Mouse (Mus musculus) midbrain, embryonic 10.5 days (tissue): ENCODE measurements at regions not wholly inside any gene's neighbourhood (a gene's known extent, or its start where the extent isn't known, plus 50 kb on each side); places are given as distances from the start of the nearest gene placed in this dataset.

Experiments used
- DNase-seq: peaks from one replicate; pipeline ENCODE4 v3.0.0-alpha.2; 2017; ENCODE audit warnings: low spot score
- H3K27ac ChIP-seq: fragments of 300-500 bp; sonication (generic); replicated peaks from 2 replicates; pipeline ENCODE4 v1.5.1; 2016; ENCODE audit warnings: mild to moderate bottlenecking
- H3K27me3 ChIP-seq: fragments of 300-500 bp; sonication (generic); 2 replicates; pipeline ENCODE4 v1.6.1; 2016; ENCODE audit warnings: low read depth, mild to moderate bottlenecking; ENCODE audit not compliant: poor library complexity, severe bottlenecking
- H3K36me3 ChIP-seq: fragments of 300-500 bp; sonication (generic); 2 replicates; pipeline ENCODE4 v1.6.1; 2016; ENCODE audit warnings: mild to moderate bottlenecking, moderate library complexity
- H3K4me1 ChIP-seq: fragments of 300-500 bp; sonication (generic); 2 replicates; pipeline ENCODE4 v1.6.1; 2016
- H3K4me3 ChIP-seq: fragments of 300-500 bp; sonication (generic); 2 replicates; pipeline ENCODE4 v1.5.1; 2016; ENCODE audit warnings: mild to moderate bottlenecking, moderate library complexity
- H3K9me3 ChIP-seq: fragments of 300-500 bp; sonication (generic); replicated peaks from 2 replicates; pipeline ENCODE4 v1.6.1; 2016; ENCODE audit warnings: mild to moderate bottlenecking
- WGBS: fragments of 180-500 bp; shearing (Covaris S2); methylation state at CpG from one replicate; pipeline ENCODE4 v1.1.7; 2016; 5-methylcytosine and 5-hydroxymethylcytosine counted together

- H3K27me3 ChIP-seq = no peaks in the 10 kb centered on the region
- no peak overlapping the region for H3K4me3 ChIP-seq
- no peak for DNase-seq
- H3K9me3 ChIP-seq = no peaks in the 10 kb centered on the region
- WGBS = 73% methylated on average over 5 of the region's 5 CpGs
- no peaks in the 10 kb centered on the region for H3K4me1 ChIP-seq
- H3K27ac ChIP-seq = no peak overlapping the region
- no peaks in the 10 kb centered on the region for H3K36me3 ChIP-seq
Observed at GRCm38 (mm10) chr10:43815291-43815690, 86.3 kb downstream of the Qrsl1 start.

- Histone ChIP-seq H3K4me3 (no peak overlapping the region), H3K9me3 (no peaks in the 10 kb centered on the region), H3K27me3 (no peaks in the 10 kb centered on the region), H3K4me1 (no peaks in the 10 kb centered on the region), H3K27ac (no peak overlapping the region), H3K36me3 (no peaks in the 10 kb centered on the region)
- no peak for DNase-seq
- WGBS = 87% methylated on average over 9 of the region's 9 CpGs
Observed at GRCm38 (mm10) chr10:43817522-43818198, 83.9 kb downstream of the Qrsl1 start.

- no peaks in the 10 kb centered on the region for H3K27me3 ChIP-seq
- no peaks in the 10 kb centered on the region for H3K36me3 ChIP-seq
- H3K9me3 ChIP-seq = no peaks in the 10 kb centered on the region
- 90% methylated on average over 5 of the region's 5 CpGs for WGBS
- H3K27ac ChIP-seq = no peak overlapping the region
- no peaks in the 10 kb centered on the region for H3K4me1 ChIP-seq
- no peak for DNase-seq
- no peak overlapping the region for H3K4me3 ChIP-seq
Observed at GRCm38 (mm10) chr10:43818623-43819022, 82.9 kb downstream of the Qrsl1 start.

- H3K9me3 ChIP-seq = no peaks in the 10 kb centered on the region
- DNase-seq = no peak
- no peaks in the 10 kb centered on the region for H3K4me1 ChIP-seq
- no peak overlapping the region for H3K4me3 ChIP-seq
- no peaks in the 10 kb centered on the region for H3K27me3 ChIP-seq
- 94% methylated on average over 6 of the region's 6 CpGs for WGBS
- no peaks in the 10 kb centered on the region for H3K36me3 ChIP-seq
- H3K27ac ChIP-seq = no peak overlapping the region
Observed at GRCm38 (mm10) chr10:43819434-43819833, 82.1 kb downstream of the Qrsl1 start.

GRCm38 (mm10) chr10:43822615-43823014 is 78.9 kb downstream of the Qrsl1 start:
- no peak for DNase-seq
- Histone ChIP-seq H3K27me3 (no peaks in the 10 kb centered on the region), H3K9me3 (no peaks in the 10 kb centered on the region), H3K27ac (no peak overlapping the region), H3K36me3 (no peaks in the 10 kb centered on the region), H3K4me1 (no peaks in the 10 kb centered on the region), H3K4me3 (no peak overlapping the region)
- WGBS = 90% methylated on average over 1 of the region's 1 CpGs

- H3K36me3 ChIP-seq = no peaks in the 10 kb centered on the region
- no peaks in the 10 kb centered on the region for H3K4me1 ChIP-seq
- H3K4me3 ChIP-seq = no peak overlapping the region
- H3K27me3 ChIP-seq = no peaks in the 10 kb centered on the region
- H3K9me3 ChIP-seq = no peaks in the 10 kb centered on the region
- no peak for DNase-seq
- no peak overlapping the region for H3K27ac ChIP-seq
- WGBS = 87% methylated on average over 5 of the region's 5 CpGs
Observed at GRCm38 (mm10) chr10:43824009-43824408, 77.5 kb downstream of the Qrsl1 start.
